Mouse (Mus musculus) left cerebral cortex, adult 2 months (tissue): Measurements from ENCODE around the gene Trim46. TPM values are rescaled to one million over a fixed set of nuclear protein-coding genes. Genes with fewer than 3 reads are reported as not detected.
"Not testable (repeated sequence)": the region's sequence is repeated elsewhere in the genome, so short reads cannot be mapped to it uniquely, and the experiment has no call there.

Experiments used
- DNase-seq, 2 experiments: peaks; one replicate each; pipeline ENCODE4 v3.0.0; 2021 to 2022; ENCODE audit warnings: low spot score in 2 of 2, mixed read lengths in 1 of 2; ENCODE audit errors: extremely low spot score in 1 of 2
- H3K27ac ChIP-seq: fragments of 200-600 bp; 2 replicates; pipeline ENCODE4 v1.8.1; 2022
- H3K4me3 ChIP-seq: fragments of 200-600 bp; 2 replicates; pipeline ENCODE4 v1.8.1; 2022
- CTCF ChIP-seq: fragments of 200-600 bp; IDR thresholded peaks from 2 replicates; pipeline ENCODE4 v1.8.1; 2022; ENCODE audit warnings: antibody characterized with exemption, mild to moderate bottlenecking, moderate library complexity
- intact Hi-C: fragments of 180-260 bp; cut with DNase I; formaldehyde crosslinking; loops from one replicate; pipeline ENCODE4 v1.15.1; 2025
- total RNA-seq, 2 experiments: library from RNA; stranded (reverse); gene quantifications; 2 replicates each; pipeline ENCODE4 v1.2.3; 2021

Trim46 gene
- total RNA-seq, 2 experiments from 2014 or later: 82.8 to 85.1 TPM

DNA sequence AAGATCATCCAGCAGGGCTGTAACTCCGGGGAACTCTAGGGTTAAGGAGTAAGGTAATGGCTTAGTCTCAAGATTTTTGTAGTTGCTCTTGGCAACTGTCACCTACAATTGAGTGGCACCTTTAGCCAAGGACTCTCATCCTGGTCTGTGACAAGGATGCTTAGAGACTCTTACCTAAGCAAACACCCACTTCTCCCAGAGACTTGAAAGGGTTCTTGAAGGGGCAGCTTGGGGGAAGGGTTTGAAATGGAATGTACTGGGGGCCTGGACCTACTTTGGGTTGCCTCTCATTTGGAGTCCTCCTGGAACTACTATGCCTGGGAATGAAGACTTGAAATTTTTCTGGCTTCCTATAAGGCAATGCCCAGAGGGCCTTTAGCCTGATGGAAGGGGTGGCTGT is 27.8 kb downstream of the Trim46 start:
- Histone ChIP-seq H3K27ac (no peak overlapping the region), H3K4me3 (no peak overlapping the region)
- TF ChIP-seq CTCF: no peak
- intact Hi-C loops: no loop called here
- DNase-seq: no peak

GRCm38 (mm10) chr3:89216407-89216806 is 29.7 kb downstream of the Trim46 start:
- intact Hi-C loops, DNase-seq, H3K4me3 ChIP-seq, H3K27ac ChIP-seq: not testable (repeated sequence)

- Histone ChIP-seq H3K4me3 (no peak overlapping the region), H3K27ac (no peak overlapping the region)
- intact Hi-C loops: loop anchor here (2.0 kb wide), 2 partner anchors 19 to 123 kb away; partner anchors contain the start of gene Rusc1
- DNase-seq: peak; percentile 79 to 80
- TF ChIP-seq CTCF: peak; percentile 92
Measured at GRCm38 (mm10) chr3:89215853-89216252, 30.3 kb downstream of the Trim46 start.

DNA sequence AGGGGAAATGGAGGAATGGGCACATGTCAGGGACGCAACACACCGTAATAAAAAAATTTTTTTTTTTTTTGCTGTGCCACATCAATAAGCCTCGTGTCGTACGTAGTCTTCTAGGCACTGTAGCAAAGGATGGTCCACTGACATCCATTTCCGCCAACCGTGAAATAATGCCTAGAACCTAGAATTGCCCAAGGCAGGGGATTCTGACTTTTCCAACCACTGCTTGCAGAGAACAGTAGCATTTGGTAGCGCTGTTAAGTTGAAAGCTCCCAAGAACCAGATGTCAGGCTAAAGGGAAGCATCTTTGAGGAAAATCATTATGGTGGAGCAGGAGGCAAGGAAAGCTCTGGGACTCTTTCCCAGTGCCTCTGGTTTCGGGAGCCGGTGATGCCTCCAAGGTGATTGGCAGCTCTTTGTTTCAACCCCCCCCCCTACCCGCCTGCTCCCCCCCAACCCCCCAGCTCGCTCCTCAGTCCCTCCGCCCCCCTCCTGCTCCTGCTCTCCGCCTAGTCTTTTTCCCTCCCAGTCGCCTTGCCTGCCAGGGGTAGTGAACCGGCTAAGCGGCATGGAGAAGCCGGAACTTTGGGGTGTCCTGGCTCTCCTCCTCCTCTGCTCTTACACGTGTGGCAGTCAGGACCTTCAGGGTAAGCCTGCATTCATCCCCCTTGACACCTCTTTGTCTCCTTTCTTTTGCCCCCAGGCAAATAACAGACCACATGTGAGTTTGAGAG is 31.3 kb downstream of the Trim46 start, which contains the start of gene Thbs3:
Gene Thbs3 (plus strand): TSS at position 500 of the 731 bp plus-strand sequence.
- no peak for DNase-seq
- peak within 1 kb of the TSS; percentile 66 for H3K4me3 ChIP-seq
- TF ChIP-seq CTCF: no peak
- intact Hi-C loops: loop anchor here (2.0 kb wide), 2 partner anchors 18 to 122 kb away; partner anchors contain the start of gene Rusc1
- H3K27ac ChIP-seq: peak within 1 kb of the TSS; percentile 93

DNA sequence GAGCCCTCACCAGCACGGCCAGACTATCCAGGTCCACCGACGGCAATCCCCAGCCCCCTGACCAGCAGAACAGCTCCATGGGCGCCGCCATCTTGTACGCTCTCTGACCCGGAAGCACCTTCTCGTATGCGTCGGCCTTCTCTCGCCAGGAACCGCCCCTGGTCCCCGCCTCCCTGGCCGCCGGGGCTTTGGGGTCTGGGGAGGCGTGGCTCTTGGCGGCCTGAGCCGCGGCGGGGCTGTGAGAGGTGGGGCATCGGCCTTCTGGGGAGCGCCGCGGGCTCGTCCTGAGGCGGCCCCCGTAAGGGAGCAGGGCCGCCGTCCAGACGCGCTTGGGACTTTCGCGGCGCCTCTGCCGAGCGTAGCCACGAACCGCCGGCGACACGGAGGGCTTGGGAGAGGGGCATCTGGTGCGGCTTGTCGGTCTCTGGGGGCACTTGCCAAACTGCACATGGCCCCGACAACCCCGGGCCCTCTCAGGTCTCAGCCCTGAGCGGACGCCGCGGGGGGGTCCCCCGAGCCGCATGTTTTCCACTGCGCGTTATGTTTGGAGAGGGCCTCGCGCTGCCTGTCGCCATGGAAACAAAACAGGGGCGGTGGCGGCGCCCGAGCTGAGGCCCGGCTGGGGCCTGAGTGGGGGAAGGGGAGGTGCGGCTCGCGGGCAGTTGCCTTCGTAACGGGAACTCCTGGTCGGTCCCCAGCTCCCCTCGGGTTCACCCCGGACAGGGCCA is 32.1 kb downstream of the Trim46 start:
- peak; percentile 90 to 91 for DNase-seq
- TF ChIP-seq CTCF: no peak
- H3K4me3 ChIP-seq: peak overlapping the region; percentile 66
- intact Hi-C loops: loop anchor here (1.0 to 2.0 kb wide), 3 partner anchors 12 to 121 kb away; partner anchors contain the start of genes Gba and Rusc1
- peak overlapping the region; percentile 93 for H3K27ac ChIP-seq

DNA sequence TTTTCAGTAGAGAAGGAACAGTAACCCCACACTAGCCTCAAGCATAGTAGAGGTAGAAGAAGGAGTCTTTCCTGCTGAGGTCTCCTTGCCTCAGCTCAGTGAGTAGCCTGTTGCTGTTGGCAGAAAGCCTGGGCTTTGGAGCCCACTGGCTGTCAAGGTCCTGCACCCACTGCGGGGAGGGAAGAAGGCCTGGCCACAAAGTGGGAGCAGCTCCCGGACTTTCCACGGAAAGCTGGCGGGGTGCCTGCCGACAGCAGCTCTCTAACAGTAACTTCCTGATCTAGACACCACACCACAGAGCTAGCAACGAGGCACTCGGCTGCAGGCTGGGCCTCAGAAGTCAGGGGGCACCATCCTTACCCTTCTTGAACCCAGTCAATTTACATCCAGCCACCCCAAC is 35.4 kb downstream of the Trim46 start:
- no peak for TF ChIP-seq CTCF
- no peak overlapping the region for H3K27ac ChIP-seq
- no peak overlapping the region for H3K4me3 ChIP-seq
- intact Hi-C loops: no loop called here
- no peak for DNase-seq

DNA sequence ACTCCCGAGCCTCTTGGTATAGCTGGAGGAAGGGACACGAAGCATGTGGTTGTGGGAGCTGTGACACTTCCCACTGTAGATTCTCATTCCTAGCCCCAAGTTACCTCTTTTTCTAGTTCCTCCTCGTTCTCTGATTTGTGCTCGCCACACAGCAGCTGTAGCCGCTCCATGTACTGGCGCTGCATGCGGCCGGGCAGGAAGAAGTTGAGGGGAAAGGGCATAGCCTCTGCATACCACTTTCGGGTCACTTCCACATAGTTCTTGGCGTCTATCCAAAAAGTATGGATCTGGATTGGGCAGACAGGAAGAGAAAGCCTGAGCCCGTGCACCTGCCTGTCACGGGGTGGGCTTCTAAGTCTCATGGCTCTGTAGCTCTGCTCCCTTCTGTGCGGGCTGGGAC is 35.9 kb downstream of the Trim46 start:
- no peak for TF ChIP-seq CTCF
- intact Hi-C loops: no loop called here
- no peak for DNase-seq
- no peak overlapping the region for H3K27ac ChIP-seq
- no peak overlapping the region for H3K4me3 ChIP-seq

- no peak for TF ChIP-seq CTCF
- DNase-seq: no peak
- Histone ChIP-seq H3K27ac (no peak overlapping the region), H3K4me3 (no peak overlapping the region)
- intact Hi-C loops: no loop called here
Measured at GRCm38 (mm10) chr3:89209731-89210130, 36.4 kb downstream of the Trim46 start.

- DNase-seq: no peak
- Histone ChIP-seq H3K27ac (no peak overlapping the region), H3K4me3 (no peak overlapping the region)
- TF ChIP-seq CTCF: no peak
- intact Hi-C loops: no loop called here
Measured at GRCm38 (mm10) chr3:89208736-89209135, 37.4 kb downstream of the Trim46 start.

DNA sequence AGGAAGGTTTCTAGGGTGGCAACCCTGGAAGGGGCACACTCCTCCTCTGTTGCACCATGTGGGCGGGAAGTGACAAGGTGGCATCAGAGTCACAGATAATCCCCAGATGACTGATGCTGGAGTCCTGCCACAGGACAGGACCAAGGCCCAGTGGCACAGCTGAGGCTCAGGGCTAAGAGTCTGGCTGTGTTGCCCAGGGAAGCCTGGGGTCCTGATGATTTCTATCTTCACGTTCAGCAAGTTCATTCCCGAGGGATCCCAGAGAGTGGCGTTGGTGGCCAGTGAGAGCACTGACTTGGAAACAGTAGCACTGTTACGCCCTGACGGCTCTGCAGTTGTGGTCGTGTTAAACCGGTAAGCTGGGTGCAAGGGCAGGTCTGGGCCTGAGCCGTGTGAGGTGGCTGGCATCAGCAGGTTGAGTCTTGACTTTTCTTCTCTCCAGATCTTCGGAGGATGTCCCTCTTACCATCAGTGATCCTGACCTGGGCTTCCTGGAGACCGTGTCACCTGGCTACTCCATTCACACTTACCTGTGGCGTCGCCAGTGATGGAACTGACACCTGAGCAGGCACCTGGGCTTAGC is 37.9 kb downstream of the Trim46 start:
- no peak overlapping the region for H3K27ac ChIP-seq
- intact Hi-C loops: no loop called here
- DNase-seq: no peak
- no peak overlapping the region for H3K4me3 ChIP-seq
- TF ChIP-seq CTCF: no peak

DNA sequence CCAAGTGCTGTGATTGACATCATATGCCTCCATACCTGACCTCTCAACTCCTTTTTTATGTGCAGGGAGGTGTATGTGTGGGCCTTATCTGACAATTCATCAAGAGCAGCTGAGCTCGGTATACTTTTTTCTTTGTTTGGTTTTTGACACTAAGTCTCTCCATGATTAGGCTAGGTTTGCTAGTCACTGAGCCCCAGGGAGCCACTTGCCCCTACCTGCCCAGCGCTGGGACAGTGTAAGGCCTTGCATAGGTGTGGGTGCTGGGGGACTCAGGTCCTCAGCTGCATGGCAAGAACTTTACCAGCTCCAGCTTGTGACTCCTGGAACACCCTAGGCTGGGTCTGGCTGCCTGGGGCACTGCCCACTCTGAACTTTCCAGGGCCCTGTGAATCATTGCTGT is 39.4 kb downstream of the Trim46 start:
- intact Hi-C loops: no loop called here
- no peak overlapping the region for H3K27ac ChIP-seq
- TF ChIP-seq CTCF: no peak
- no peak for DNase-seq
- no peak overlapping the region for H3K4me3 ChIP-seq

- no peak overlapping the region for H3K27ac ChIP-seq
- no peak for DNase-seq
- no peak for TF ChIP-seq CTCF
- intact Hi-C loops: no loop called here
- H3K4me3 ChIP-seq: no peak overlapping the region
Measured at GRCm38 (mm10) chr3:89206079-89206478, 40.0 kb downstream of the Trim46 start.
